Mouse (Mus musculus): ENCODE results near the gene Olfr596. TPM values are rescaled to one million over a fixed set of nuclear protein-coding genes. Genes with fewer than 3 reads are reported as not detected.
"Not testable (repeated sequence)": the region's sequence is repeated elsewhere in the genome, so short reads cannot be mapped to it uniquely, and the experiment has no call there.

The Olfr596 gene
- polyA plus RNA-seq (2016; fragmentation: Nextera tagmentation; extraction: Ambion mirVana): not detected in 2 replicates

GRCm38 (mm10) chr7:103305348-103305747 lies at the start of gene Olfr596:
Gene Olfr596, plus strand, starts transcription at chr7:103305648.
- not testable (repeated sequence) for H3K36me3 ChIP-seq; H3K4me1 ChIP-seq; H3K4me2 ChIP-seq (replicated peaks); H3K4me3 ChIP-seq; H3K27ac ChIP-seq; H3K9me3 ChIP-seq; ATAC-seq (ENCODE audit: low FRiP score, low read depth); H3K9ac ChIP-seq; H3K27me3 ChIP-seq (replicated peaks)
- 84% methylated on average over 2 of the region's 2 CpGs for WGBS

- 98% methylated on average over 2 of the region's 2 CpGs for WGBS
- ATAC-seq (ENCODE audit: low FRiP score, low read depth); H3K9ac ChIP-seq; H3K36me3 ChIP-seq; H3K4me1 ChIP-seq; H3K27me3 ChIP-seq (replicated peaks); H3K4me3 ChIP-seq; H3K27ac ChIP-seq; H3K9me3 ChIP-seq; H3K4me2 ChIP-seq (replicated peaks): not testable (repeated sequence)
Observed at GRCm38 (mm10) chr7:103316015-103316414, 10.6 kb downstream of the Olfr596 start, which contains the start of gene Olfr597. Gene Olfr597, plus strand, starts transcription at chr7:103316315.

GRCm38 (mm10) chr7:103323268-103323667 lies 17.8 kb downstream of the Olfr596 start, which contains the start of gene Olfr598:
Gene Olfr598, plus strand, starts transcription at chr7:103323568.
- H3K27ac ChIP-seq: no peak within 1 kb of the TSS
- ATAC-seq (ENCODE audit: low FRiP score, low read depth): no peak
- no peaks in the 10 kb centered on the region for H3K9me3 ChIP-seq
- no peaks in the 10 kb centered on the region for H3K4me1 ChIP-seq
- no peak within 1 kb of the TSS for H3K4me3 ChIP-seq
- no peak within 1 kb of the TSS for H3K9ac ChIP-seq
- H3K27me3 ChIP-seq (replicated peaks): no peaks in the 10 kb centered on the region
- H3K4me2 ChIP-seq (replicated peaks): no peak within 1 kb of the TSS
- H3K36me3 ChIP-seq: no peaks in the 10 kb centered on the region

- Histone ChIP-seq H3K4me2 (replicated peaks) (no peak within 1 kb of the TSS), H3K4me1 (no peaks in the 10 kb centered on the region), H3K4me3 (no peak within 1 kb of the TSS), H3K36me3 (no peaks in the 10 kb centered on the region), H3K9ac (no peak within 1 kb of the TSS), H3K27me3 (replicated peaks) (no peaks in the 10 kb centered on the region), H3K27ac (no peak within 1 kb of the TSS), H3K9me3 (no peaks in the 10 kb centered on the region)
- no peak for ATAC-seq (ENCODE audit: low FRiP score, low read depth)
- 92% methylated on average over 1 of the region's 1 CpGs for WGBS
Observed at GRCm38 (mm10) chr7:103335617-103336016, 30.2 kb downstream of the Olfr596 start, which contains the start of gene Olfr599. Gene Olfr599, plus strand, starts transcription at chr7:103335917.

- H3K9ac ChIP-seq: no peak within 1 kb of the TSS
- no peaks in the 10 kb centered on the region for H3K27me3 ChIP-seq (replicated peaks)
- H3K9me3 ChIP-seq: no peaks in the 10 kb centered on the region
- ATAC-seq (ENCODE audit: low FRiP score, low read depth): no peak
- no peaks in the 10 kb centered on the region for H3K4me1 ChIP-seq
- no peak within 1 kb of the TSS for H3K4me2 ChIP-seq (replicated peaks)
- H3K36me3 ChIP-seq: no peaks in the 10 kb centered on the region
- H3K27ac ChIP-seq: no peak within 1 kb of the TSS
- no peak within 1 kb of the TSS for H3K4me3 ChIP-seq
Observed at GRCm38 (mm10) chr7:103349569-103349968, 44.1 kb downstream of the Olfr596 start, which contains the start of gene Olfr600. Gene Olfr600, minus strand, starts transcription at chr7:103349669.

Small RNA genes lying within 50 kb of the gene (microRNA-seq; reads per million reads assigned to microRNA genes)
- not detected for gene Gm23550
- not detected for gene Gm25171

Other genes with a start within 250 kb of the Olfr596 start
- gene Olfr584, start 223.8 kb upstream of the Olfr596 start, polyA plus RNA-seq (2016; fragmentation: Nextera tagmentation; extraction: Ambion mirVana): not detected in 2 replicates
- not detected in 2 replicates for gene Olfr585, start 207.9 kb upstream of the Olfr596 start, polyA plus RNA-seq (2016; fragmentation: Nextera tagmentation; extraction: Ambion mirVana)
- gene Olfr586, start 180.0 kb upstream of the Olfr596 start, polyA plus RNA-seq (2016; fragmentation: Nextera tagmentation; extraction: Ambion mirVana): not detected in 2 replicates
- not detected in 2 replicates for gene Olfr588-ps1, start 164.8 kb upstream of the Olfr596 start, polyA plus RNA-seq (2016; fragmentation: Nextera tagmentation; extraction: Ambion mirVana)
- not detected in 2 replicates for gene Olfr589, start 149.3 kb upstream of the Olfr596 start, polyA plus RNA-seq (2016; fragmentation: Nextera tagmentation; extraction: Ambion mirVana)
- gene Olfr591, start 127.3 kb upstream of the Olfr596 start, polyA plus RNA-seq (2016; fragmentation: Nextera tagmentation; extraction: Ambion mirVana): not detected in 2 replicates
- gene Olfr592, start 120.8 kb upstream of the Olfr596 start, polyA plus RNA-seq (2016; fragmentation: Nextera tagmentation; extraction: Ambion mirVana): not detected in 2 replicates
- not detected in 2 replicates for gene Olfr593, start 93.8 kb upstream of the Olfr596 start, polyA plus RNA-seq (2016; fragmentation: Nextera tagmentation; extraction: Ambion mirVana)
- gene Olfr594, start 88.7 kb upstream of the Olfr596 start, polyA plus RNA-seq (2016; fragmentation: Nextera tagmentation; extraction: Ambion mirVana): not detected in 2 replicates
- not detected in 2 replicates for gene Usp17ld, start 53.1 kb upstream of the Olfr596 start, polyA plus RNA-seq (2016; fragmentation: Nextera tagmentation; extraction: Ambion mirVana)
- not detected in 2 replicates for gene Olfr597, start 10.7 kb downstream of the Olfr596 start, polyA plus RNA-seq (2016; fragmentation: Nextera tagmentation; extraction: Ambion mirVana)
- not detected in 2 replicates for gene Olfr598, start 17.9 kb downstream of the Olfr596 start, polyA plus RNA-seq (2016; fragmentation: Nextera tagmentation; extraction: Ambion mirVana)
- gene Olfr599, start 30.3 kb downstream of the Olfr596 start, polyA plus RNA-seq (2016; fragmentation: Nextera tagmentation; extraction: Ambion mirVana): not detected in 2 replicates
- not detected in 2 replicates for gene Olfr600, start 44.0 kb downstream of the Olfr596 start, polyA plus RNA-seq (2016; fragmentation: Nextera tagmentation; extraction: Ambion mirVana)
- gene Olfr601, start 57.0 kb downstream of the Olfr596 start, polyA plus RNA-seq (2016; fragmentation: Nextera tagmentation; extraction: Ambion mirVana): not detected in 2 replicates
- gene Olfr603, start 80.5 kb downstream of the Olfr596 start, polyA plus RNA-seq (2016; fragmentation: Nextera tagmentation; extraction: Ambion mirVana): not detected in 2 replicates
- not detected in 2 replicates for gene Usp17lc, start 109.4 kb downstream of the Olfr596 start, polyA plus RNA-seq (2016; fragmentation: Nextera tagmentation; extraction: Ambion mirVana)
- gene Olfr605, start 139.8 kb downstream of the Olfr596 start, polyA plus RNA-seq (2016; fragmentation: Nextera tagmentation; extraction: Ambion mirVana): not detected in 2 replicates
- not detected in 2 replicates for gene Olfr606, start 143.4 kb downstream of the Olfr596 start, polyA plus RNA-seq (2016; fragmentation: Nextera tagmentation; extraction: Ambion mirVana)
- not detected in 2 replicates for gene Olfr607, start 158.5 kb downstream of the Olfr596 start, polyA plus RNA-seq (2016; fragmentation: Nextera tagmentation; extraction: Ambion mirVana)
- gene Olfr608, start 164.2 kb downstream of the Olfr596 start, polyA plus RNA-seq (2016; fragmentation: Nextera tagmentation; extraction: Ambion mirVana): not detected in 2 replicates
- not detected in 2 replicates for gene Olfr609, start 192.4 kb downstream of the Olfr596 start, polyA plus RNA-seq (2016; fragmentation: Nextera tagmentation; extraction: Ambion mirVana)
- gene Olfr610, start 206.5 kb downstream of the Olfr596 start, polyA plus RNA-seq (2016; fragmentation: Nextera tagmentation; extraction: Ambion mirVana): not detected in 2 replicates
- not detected in 2 replicates for gene Olfr611, start 215.2 kb downstream of the Olfr596 start, polyA plus RNA-seq (2016; fragmentation: Nextera tagmentation; extraction: Ambion mirVana)
- not detected in 2 replicates for gene Olfr612, start 237.1 kb downstream of the Olfr596 start, polyA plus RNA-seq (2016; fragmentation: Nextera tagmentation; extraction: Ambion mirVana)
- gene Olfr613, start 242.4 kb downstream of the Olfr596 start, polyA plus RNA-seq (2016; fragmentation: Nextera tagmentation; extraction: Ambion mirVana): not detected in 2 replicates

All from neural tube, embryonic 12.5 days (tissue).